Mouse (Mus musculus) cerebellum, postnatal 25 days (tissue): ENCODE results near the gene Gm10842.

Experiments
- DNase-seq, 2 experiments: peaks; one replicate each; pipeline ENCODE4 v3.0.0; 2021; ENCODE audit warnings: mixed read lengths in 2 of 2

Gm10842 gene

DNA sequence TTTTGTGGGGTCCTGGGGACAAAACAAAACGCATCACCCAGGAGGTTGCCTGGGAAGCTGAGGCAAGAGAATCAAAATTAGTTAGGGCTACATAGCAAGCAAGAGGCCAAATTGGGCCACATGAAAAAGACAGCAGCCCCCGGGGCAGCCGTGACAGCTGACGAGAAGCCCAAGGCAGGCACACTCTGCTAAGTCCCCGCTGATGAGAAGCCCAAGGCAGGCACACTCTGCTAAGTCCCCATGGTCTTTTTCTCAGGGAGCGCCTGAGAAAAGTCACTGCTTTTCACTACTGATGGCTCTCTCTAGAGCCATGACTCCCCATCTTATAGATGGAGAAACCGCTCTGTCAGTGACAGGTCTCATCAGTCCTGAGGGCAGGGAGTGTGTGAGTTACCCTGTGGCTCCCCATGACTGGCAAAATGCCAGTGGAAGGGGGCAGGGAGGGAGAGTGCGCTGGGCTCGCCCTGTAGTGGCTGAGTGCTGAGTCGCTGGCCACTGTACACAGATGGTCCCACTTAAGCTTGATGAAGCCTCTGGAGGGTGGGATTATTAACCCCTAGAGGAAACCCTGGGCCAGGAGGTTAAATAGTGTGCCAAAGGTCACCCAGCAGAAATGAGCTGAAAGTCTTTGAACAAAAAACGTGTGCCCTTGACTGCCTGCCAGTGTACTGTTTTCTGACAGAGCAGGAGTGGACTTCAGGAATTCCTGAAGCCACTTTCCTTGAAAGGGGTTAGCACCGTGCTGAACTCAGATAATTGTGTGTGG, 6.6 kb downstream of the Gm10842 start:
- no peak for DNase-seq

GRCm38 (mm10) chr11:105155915-105156314, 9.2 kb downstream of the Gm10842 start:
- DNase-seq = no peak

- DNase-seq = no peak
Measured at GRCm38 (mm10) chr11:105156748-105157267, 10.1 kb downstream of the Gm10842 start.

GRCm38 (mm10) chr11:105158047-105158446, 11.4 kb downstream of the Gm10842 start:
- DNase-seq = no peak

GRCm38 (mm10) chr11:105159673-105160360, 13.1 kb downstream of the Gm10842 start:
- DNase-seq = no peak

DNA sequence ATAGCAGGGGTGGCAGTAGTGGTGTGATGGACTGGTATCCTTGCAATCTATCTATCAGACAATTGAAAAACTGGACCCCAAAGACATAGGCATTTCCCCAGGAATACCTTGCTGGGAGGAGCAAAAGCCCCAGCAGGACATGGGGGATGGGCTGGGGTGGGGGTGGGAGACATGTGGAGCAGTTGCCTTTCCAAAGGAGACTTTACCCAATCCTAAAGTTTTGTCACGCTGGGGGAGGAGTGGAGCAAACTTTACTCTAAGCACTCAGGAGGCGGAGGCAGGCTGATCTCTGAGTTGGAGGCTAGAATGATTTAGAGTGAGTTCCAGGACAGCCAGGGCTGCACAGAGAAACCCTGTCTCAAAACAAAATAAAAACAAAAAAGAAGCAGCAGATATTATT, 14.7 kb downstream of the Gm10842 start:
- no peak for DNase-seq

DNA sequence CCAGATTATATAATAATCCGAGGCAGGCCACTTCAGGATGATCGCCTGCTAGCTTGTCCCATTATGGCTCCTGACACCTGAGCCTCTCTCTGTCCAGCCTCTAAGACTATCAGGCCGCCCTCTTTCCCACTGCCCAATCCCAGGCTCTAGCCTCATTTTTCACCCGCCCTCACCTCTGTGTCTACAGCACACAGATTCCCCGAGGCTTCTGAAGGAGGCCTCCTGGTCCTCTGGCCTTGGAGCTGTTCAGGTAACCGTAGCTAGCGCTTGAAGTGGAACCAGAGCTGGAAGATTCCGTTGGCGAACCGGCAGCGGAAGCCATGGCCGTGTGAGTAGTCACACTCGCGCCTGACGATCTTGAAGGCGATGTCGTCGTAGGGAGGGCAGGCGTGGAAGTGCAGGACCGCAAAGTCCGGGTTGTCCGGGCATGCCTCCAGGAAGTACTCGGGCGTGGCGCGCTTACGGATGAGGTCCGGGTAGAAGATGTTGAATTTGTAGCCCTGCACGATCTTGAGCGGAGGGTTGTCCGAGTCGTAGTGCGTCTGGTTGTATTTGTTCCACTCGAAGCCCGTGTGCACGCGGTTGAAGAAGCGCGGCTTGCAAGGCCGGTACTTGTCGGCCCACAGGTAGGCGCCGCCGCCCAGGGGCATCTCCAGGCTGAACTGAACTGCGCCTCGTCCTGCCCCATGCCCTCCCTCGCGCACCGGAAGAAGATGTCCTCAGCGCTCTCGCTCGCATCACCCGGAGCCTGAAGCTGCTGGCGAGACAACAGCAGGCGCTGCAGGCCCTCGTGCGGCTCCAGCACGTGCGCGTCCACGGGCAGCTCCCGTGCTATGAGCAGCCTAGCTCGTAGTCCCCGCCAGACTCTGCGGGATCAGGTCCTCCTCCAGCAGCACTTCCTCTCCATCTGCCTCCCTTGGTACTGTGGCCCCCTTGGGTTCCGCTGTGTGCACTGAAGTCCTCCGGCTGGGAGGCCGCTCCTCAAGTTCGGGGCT, 18.1 kb downstream of the Gm10842 start:
- DNase-seq = no peak

- no peak for DNase-seq
Measured at GRCm38 (mm10) chr11:105166780-105167179, 20.1 kb downstream of the Gm10842 start.

GRCm38 (mm10) chr11:105178516-105178915, 31.8 kb downstream of the Gm10842 start, which contains the start of gene Tlk2:
Gene Tlk2 (plus strand): TSS chr11:105178807.
- no peak for DNase-seq

DNA sequence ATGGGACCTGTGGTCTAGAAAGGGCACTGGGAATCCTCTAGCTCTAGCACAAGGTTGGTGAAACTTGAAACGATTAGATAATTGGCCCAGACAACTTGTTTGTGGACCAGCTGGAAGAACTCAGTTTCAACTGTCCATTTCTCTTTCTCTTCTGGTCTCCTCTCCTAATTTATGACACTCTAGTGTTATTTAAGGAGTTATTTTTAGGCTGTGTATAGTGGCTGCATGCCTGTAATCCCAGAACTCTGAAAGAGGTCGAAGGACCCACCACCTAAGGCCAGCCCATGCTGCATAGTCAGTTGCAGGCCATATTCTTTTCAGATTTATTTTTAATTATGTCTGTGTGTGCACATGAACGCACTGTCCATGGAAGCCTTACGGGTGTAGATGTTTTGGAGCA, 32.8 kb downstream of the Gm10842 start:
- DNase-seq = no peak

DNA sequence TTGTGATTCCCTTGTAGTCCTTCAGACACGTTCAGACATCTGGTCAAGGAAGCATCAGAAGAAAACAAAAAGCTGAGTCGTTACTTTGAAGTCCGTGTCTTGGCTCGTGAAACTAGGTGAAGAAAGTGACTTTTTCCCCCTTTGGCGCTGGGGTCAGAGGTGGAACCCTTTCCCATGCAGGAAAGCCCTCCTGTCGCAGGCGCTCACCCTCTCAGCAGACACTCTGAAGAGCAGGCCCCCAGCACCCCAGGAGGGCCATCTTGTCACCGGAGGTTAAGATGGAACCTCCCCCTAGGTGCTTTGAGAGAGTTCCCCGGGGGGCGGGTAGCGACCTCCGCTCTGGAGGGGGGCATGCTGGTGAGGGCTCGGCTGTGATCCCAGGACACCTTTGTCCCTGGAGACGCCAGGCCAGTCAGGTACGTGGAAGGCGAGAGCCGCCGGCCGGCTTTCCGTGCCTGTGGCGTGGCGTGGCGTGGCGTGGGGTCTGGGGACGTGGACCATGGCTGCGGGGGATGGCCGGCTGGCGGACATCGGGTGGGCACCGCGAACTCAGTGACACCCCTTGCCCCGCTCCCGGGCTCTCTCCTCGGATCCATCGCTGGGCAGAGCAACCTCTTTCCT, 33.9 kb downstream of the Gm10842 start:
- DNase-seq = peak in 1 of 2 experiments; percentile 65

- DNase-seq = peak; percentile 89 to 94
Measured at GRCm38 (mm10) chr11:105181126-105181637, 34.5 kb downstream of the Gm10842 start.

- peak; percentile 70 to 73 for DNase-seq
Measured at GRCm38 (mm10) chr11:105181689-105182460, 35.2 kb downstream of the Gm10842 start.

DNA sequence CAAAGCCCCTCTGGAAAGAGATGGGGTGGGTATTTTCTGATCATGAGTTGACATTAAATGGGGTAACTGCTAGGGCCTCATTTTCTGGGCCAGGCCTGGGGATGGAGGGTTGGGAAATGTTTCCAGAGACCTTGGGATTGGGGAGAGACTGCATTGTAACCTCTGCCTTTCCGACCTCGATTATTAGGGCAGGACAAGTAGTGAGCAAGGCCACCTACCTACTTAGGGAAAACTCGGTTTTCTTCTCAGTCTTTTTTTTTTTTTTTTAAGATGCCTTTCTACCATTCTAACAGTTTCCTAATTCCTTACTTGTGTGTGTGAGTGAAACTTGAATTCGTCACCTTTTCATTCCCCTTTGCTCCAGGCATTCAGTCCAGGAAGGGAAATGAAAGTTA, 35.8 kb downstream of the Gm10842 start:
- DNase-seq = no peak

- DNase-seq = peak in 1 of 2 experiments; percentile 13
Measured at GRCm38 (mm10) chr11:105184678-105185077, 38.0 kb downstream of the Gm10842 start.

- DNase-seq = no peak
Measured at GRCm38 (mm10) chr11:105192186-105192585, 45.5 kb downstream of the Gm10842 start.
